Mouse (Mus musculus): Measurements from ENCODE around the gene Rnf169. TPM values are rescaled to one million over a fixed set of nuclear protein-coding genes. Genes with fewer than 3 reads are reported as not detected.

Gene Rnf169
- polyA plus RNA-seq, 2 experiments = 1.6 to 2.2 TPM

GRCm38 (mm10) chr7:99993159-99993558 is 12.9 kb upstream of the Rnf169 start:
- DNase-seq (ENCODE audit: low read depth in 3 of 3, low spot score in 3 of 3) = no peak
- Histone ChIP-seq H3K27ac (no peak overlapping the region), H3K36me3 (replicated peaks; ENCODE audit: control insufficient read depth, insufficient read depth, low read depth) (no peaks in the 10 kb centered on the region), H3K4me3 (ENCODE audit: insufficient read depth in 1 of 2, low read depth in 2 of 2, low read length in 2 of 2) (no peak overlapping the region), H3K4me1 (replicated peaks; ENCODE audit: control insufficient read depth in 2 of 2, insufficient read depth in 2 of 2, low read length in 1 of 2) (0 out of 4 replicates have a peak, but pooled peaks cover 0 to 2% of the 10 kb centered on the region in 2 experiments), H3K4me2 (ENCODE audit: low read depth) (no peak overlapping the region), H3K9me3 (ENCODE audit: control insufficient read depth, low read length) (no peaks in the 10 kb centered on the region), H3K27me3 (ENCODE audit: control insufficient read depth, insufficient read depth, low read length) (no peaks in the 10 kb centered on the region), H3K9ac (replicated peaks) (no peak overlapping the region)
- 62% methylated on average over 7 of the region's 7 CpGs for WGBS (ENCODE audit: insufficient replicate concordance)
- no peak for TF ChIP-seq CTCF (IDR thresholded peaks at IDR 0.05; ENCODE audit: low read depth)
- TF ChIP-seq EP300 (IDR thresholded peaks at IDR 0.05; ENCODE audit: low read depth) = no peak
- ATAC-seq (ENCODE audit: insufficient read depth) = no peak

GRCm38 (mm10) chr7:99990990-99991707 is 10.9 kb upstream of the Rnf169 start:
- DNase-seq (ENCODE audit: low read depth in 3 of 3, low spot score in 3 of 3) (no peak), ATAC-seq (ENCODE audit: insufficient read depth) (no peak)
- TF ChIP-seq EP300 (IDR thresholded peaks at IDR 0.05; ENCODE audit: low read depth) (no peak), CTCF (IDR thresholded peaks at IDR 0.05; ENCODE audit: low read depth) (no peak)
- no peaks in the 10 kb centered on the region for H3K9me3 ChIP-seq (ENCODE audit: control insufficient read depth, low read length)
- H3K4me2 ChIP-seq (ENCODE audit: low read depth) = no peak overlapping the region
- no peak overlapping the region for H3K27ac ChIP-seq
- 0 out of 4 replicates have a peak, but pooled peaks cover 0 to 2% of the 10 kb centered on the region in 2 experiments for H3K4me1 ChIP-seq (replicated peaks; ENCODE audit: control insufficient read depth in 2 of 2, insufficient read depth in 2 of 2, low read length in 1 of 2)
- no peaks in the 10 kb centered on the region for H3K27me3 ChIP-seq (ENCODE audit: control insufficient read depth, insufficient read depth, low read length)
- H3K9ac ChIP-seq (replicated peaks) = no peak overlapping the region
- H3K36me3 ChIP-seq (replicated peaks; ENCODE audit: control insufficient read depth, insufficient read depth, low read depth) = no peaks in the 10 kb centered on the region
- H3K4me3 ChIP-seq (ENCODE audit: insufficient read depth in 1 of 2, low read depth in 2 of 2, low read length in 2 of 2) = no peak overlapping the region
- WGBS (ENCODE audit: insufficient replicate concordance) = 54% methylated on average over 8 of the region's 8 CpGs

- no peaks in the 10 kb centered on the region for H3K36me3 ChIP-seq (replicated peaks; ENCODE audit: control insufficient read depth, insufficient read depth, low read depth)
- no peak overlapping the region for H3K4me3 ChIP-seq (ENCODE audit: insufficient read depth in 1 of 2, low read depth in 2 of 2, low read length in 2 of 2)
- ATAC-seq (ENCODE audit: insufficient read depth) = no peak
- H3K27me3 ChIP-seq (ENCODE audit: control insufficient read depth, insufficient read depth, low read length) = no peaks in the 10 kb centered on the region
- no peak overlapping the region for H3K4me2 ChIP-seq (ENCODE audit: low read depth)
- TF ChIP-seq EP300 (IDR thresholded peaks at IDR 0.05; ENCODE audit: low read depth) (no peak), CTCF (IDR thresholded peaks at IDR 0.05; ENCODE audit: low read depth) (0 out of 2 replicates have a peak, but pooled peaks have one; percentile 6)
- no peaks in the 10 kb centered on the region for H3K9me3 ChIP-seq (ENCODE audit: control insufficient read depth, low read length)
- no peak overlapping the region for H3K9ac ChIP-seq (replicated peaks)
- WGBS (ENCODE audit: insufficient replicate concordance) = 58% methylated on average over 15 of the region's 15 CpGs
- H3K27ac ChIP-seq = no peak overlapping the region
- DNase-seq (ENCODE audit: low read depth in 3 of 3, low spot score in 3 of 3) = no peak
- 0 out of 4 replicates have a peak, but pooled peaks cover 0 to 2% of the 10 kb centered on the region in 2 experiments for H3K4me1 ChIP-seq (replicated peaks; ENCODE audit: control insufficient read depth in 2 of 2, insufficient read depth in 2 of 2, low read length in 1 of 2)
Measured at GRCm38 (mm10) chr7:99989844-99990760, 9.9 kb upstream of the Rnf169 start.

GRCm38 (mm10) chr7:99988725-99989124 is 8.5 kb upstream of the Rnf169 start:
- no peak for DNase-seq (ENCODE audit: low read depth in 3 of 3, low spot score in 3 of 3)

More at GRCm38 (mm10) chr7:99988725-99989124, 8.5 kb upstream of the Rnf169 start:
- WGBS (ENCODE audit: insufficient replicate concordance) = 5% methylated on average over 4 of the region's 4 CpGs
- no peaks in the 10 kb centered on the region for H3K9me3 ChIP-seq (ENCODE audit: control insufficient read depth, low read length)
- H3K4me1 ChIP-seq (replicated peaks; ENCODE audit: control insufficient read depth in 2 of 2, insufficient read depth in 2 of 2, low read length in 1 of 2) = 0 out of 4 replicates have a peak, but pooled peaks cover 0 to 2% of the 10 kb centered on the region in 2 experiments
- H3K36me3 ChIP-seq (replicated peaks; ENCODE audit: control insufficient read depth, insufficient read depth, low read depth) = no peaks in the 10 kb centered on the region
- no peak for ATAC-seq (ENCODE audit: insufficient read depth)
- H3K4me2 ChIP-seq (ENCODE audit: low read depth) = no peak overlapping the region
- no peaks in the 10 kb centered on the region for H3K27me3 ChIP-seq (ENCODE audit: control insufficient read depth, insufficient read depth, low read length)
- no peak overlapping the region for H3K4me3 ChIP-seq (ENCODE audit: insufficient read depth in 1 of 2, low read depth in 2 of 2, low read length in 2 of 2)
- no peak overlapping the region for H3K9ac ChIP-seq (replicated peaks)
- TF ChIP-seq CTCF (IDR thresholded peaks at IDR 0.05; ENCODE audit: low read depth) = peak; percentile 93
- no peak for TF ChIP-seq EP300 (IDR thresholded peaks at IDR 0.05; ENCODE audit: low read depth)
- H3K27ac ChIP-seq = no peak overlapping the region
